Mouse (Mus musculus) heart, postnatal 4 days (tissue): Measurements from ENCODE around the gene Dock6. TPM values are rescaled to one million over a fixed set of nuclear protein-coding genes. Genes with fewer than 3 reads are reported as not detected.

Experiments
- microRNA-seq, 2 experiments: library from miRNA; unstranded; fragments of <30 nt; microRNA quantifications; one replicate each; pipeline ENCODE4 v1.2.0; 2021 to 2022
- total RNA-seq, 2 experiments: library from RNA; stranded (reverse); gene quantifications; 2 replicates each; pipeline ENCODE4 v1.2.3; 2021

The Dock6 gene
- total RNA-seq, 2 experiments from 2014 or later, result 61.4 to 70.0 TPM

Small RNA genes lying within 50 kb of the gene (microRNA-seq; reads per million reads assigned to microRNA genes)
- 21.1 to 22.3 reads per million in 2 experiments for gene Mir7083

Other genes with a start within 250 kb of the Dock6 start
- 10 to 100 TPM; 74.5 to 80.1 TPM for gene Smarca4, start 236.5 kb downstream of the Dock6 start, total RNA-seq
- 10 to 100 TPM; 39.9 to 43.5 TPM for gene Ldlr, start 129.2 kb downstream of the Dock6 start, total RNA-seq
- gene Spc24, start 92.3 kb downstream of the Dock6 start, total RNA-seq, result 10 to 100 TPM; 37.2 to 38.4 TPM
- gene Kank2, start 53.9 kb downstream of the Dock6 start, total RNA-seq, result 10 to 100 TPM; 50.7 to 53.7 TPM
- not detected for gene Angptl8, start 17.1 kb downstream of the Dock6 start, total RNA-seq
- 10 to 100 TPM in 1 of 2 experiments, 1 to 10 TPM in 1; 8.9 to 10.3 TPM for gene Rab3d, start 65.6 kb upstream of the Dock6 start, total RNA-seq
- 1 to 10 TPM in 1 of 2 experiments, under 1 TPM in 1; 0.83 to 1.2 TPM for gene Ccdc159, start 74.8 kb upstream of the Dock6 start, total RNA-seq
- gene Tmem205, start 74.9 kb upstream of the Dock6 start, total RNA-seq, result 10 to 100 TPM; 20.1 to 21.3 TPM
- 1 to 10 TPM; 3.0 to 3.1 TPM for gene Plppr2, start 84.4 kb upstream of the Dock6 start, total RNA-seq
- 1 to 10 TPM; 8.8 to 9.0 TPM for gene Swsap1, start 103.1 kb upstream of the Dock6 start, total RNA-seq
- gene Epor, start 110.9 kb upstream of the Dock6 start, total RNA-seq, result 1 to 10 TPM; 1.7 to 2.1 TPM
- under 1 TPM; 0.71 to 0.97 TPM for gene Rgl3, start 136.8 kb upstream of the Dock6 start, total RNA-seq
- not detected for gene Ccdc151, start 150.0 kb upstream of the Dock6 start, total RNA-seq
- 10 to 100 TPM; 69.8 to 73.7 TPM for gene Prkcsh, start 150.2 kb upstream of the Dock6 start, total RNA-seq
- gene Elavl3, start 199.4 kb upstream of the Dock6 start, total RNA-seq, result under 1 TPM; 0.47 to 0.52 TPM
- gene Gm49318, start 218.6 kb upstream of the Dock6 start, total RNA-seq, result under 1 TPM in 1 of 2 experiments, not detected in 1; 0.92 TPM
- gene Zfp653, start 218.7 kb upstream of the Dock6 start, total RNA-seq, result 1 to 10 TPM; 8.4 to 9.0 TPM
- gene Ecsit, start 232.8 kb upstream of the Dock6 start, total RNA-seq, result 10 to 100 TPM; 69.4 to 69.6 TPM
- 10 to 100 TPM; 38.1 to 39.3 TPM for gene Cnn1, start 246.6 kb upstream of the Dock6 start, total RNA-seq